Mouse (Mus musculus): ENCODE data around the gene Hoxd4.

DNA sequence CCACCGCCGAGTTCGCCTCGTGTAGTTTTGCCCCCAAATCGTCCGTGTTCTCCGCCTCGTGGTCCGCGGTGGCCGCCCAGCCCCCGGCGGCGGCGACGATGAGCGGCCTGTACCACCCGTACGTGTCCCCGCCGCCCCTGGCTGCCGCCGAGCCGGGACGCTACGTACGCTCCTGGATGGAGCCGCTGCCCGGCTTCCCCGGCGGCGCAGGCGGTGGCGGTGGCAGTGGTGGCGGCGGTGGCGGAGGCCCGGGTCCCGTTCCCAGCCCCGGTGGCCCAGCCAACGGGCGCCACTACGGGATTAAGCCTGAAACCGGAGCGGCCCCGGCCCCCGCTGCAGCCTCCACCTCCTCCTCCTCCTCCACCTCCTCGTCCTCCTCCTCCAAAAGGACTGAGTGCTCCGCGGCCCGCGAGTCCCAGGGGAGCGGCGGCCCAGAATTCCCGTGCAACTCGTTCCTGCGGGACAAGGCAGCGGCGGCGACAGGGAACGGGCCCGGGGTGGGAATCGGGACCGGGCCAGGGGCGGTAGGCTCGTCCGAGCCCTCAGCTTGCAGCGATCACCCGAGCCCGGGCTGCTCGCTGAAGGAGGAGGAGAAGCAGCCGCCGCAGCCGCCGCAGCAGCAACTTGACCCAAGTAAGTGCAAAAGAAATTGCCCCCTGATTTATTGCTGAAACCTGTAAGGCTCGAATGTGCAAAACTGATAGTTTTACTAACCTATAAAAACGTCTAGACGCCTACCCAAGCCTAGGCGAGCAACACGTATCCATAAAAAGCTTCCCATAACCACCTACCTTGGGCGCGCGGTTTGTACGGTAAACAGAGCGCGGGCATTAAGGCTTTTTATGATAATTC lies 13.3 kb upstream of the Hoxd4 start:
- TF ChIP-seq GATA1 (IDR thresholded peaks at IDR 0.05; ENCODE audit: low read length) = no peak
- no peak for TF ChIP-seq TAL1 (IDR thresholded peaks at IDR 0.05; ENCODE audit: low read length)
